In the genomic region with DNA sequence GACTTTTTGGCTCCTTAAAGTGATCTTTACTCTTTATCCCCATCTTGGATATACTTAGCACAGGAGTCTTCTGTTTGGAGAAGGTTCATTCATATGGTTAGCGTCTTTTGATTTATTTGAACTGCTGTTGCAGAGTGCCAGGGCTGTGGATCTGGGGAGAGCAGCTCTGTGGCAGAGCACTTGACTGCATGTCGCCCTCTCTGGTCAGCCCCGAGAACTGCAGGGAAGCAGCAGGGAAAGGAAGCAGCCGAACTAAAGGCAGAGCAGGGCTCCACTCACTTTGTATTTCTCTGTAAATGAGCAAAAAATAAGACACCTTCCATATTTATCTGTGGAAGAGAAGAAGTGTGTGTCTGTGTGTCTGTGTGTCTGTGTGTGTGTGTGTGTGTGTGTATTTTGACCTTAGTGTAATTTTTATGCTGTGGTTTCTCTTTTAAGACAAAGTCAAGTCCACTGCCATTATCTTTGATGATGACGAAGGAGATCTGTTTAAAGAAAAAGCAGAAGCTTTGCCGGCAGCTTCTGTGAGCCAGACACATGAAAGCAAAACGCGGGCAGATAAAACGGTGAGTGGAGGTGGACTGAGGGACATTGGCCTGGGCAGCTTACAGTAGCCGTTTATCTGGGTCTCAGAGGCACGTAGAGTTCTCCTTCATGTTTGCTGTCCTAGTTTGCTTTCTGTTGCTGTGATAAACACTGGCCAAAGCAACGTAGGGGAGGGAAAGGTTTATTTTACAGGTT, we compare ENCODE assay signal across 8 mouse cellular contexts. TPM values are rescaled to one million over a fixed set of nuclear protein-coding genes. Genes with fewer than 3 reads are reported as not detected.
A peak's percentile ranks its signal among the peaks of the same experiment; 100 is the strongest.
DNase-seq lines count a peak whose midpoint lies in the region; ATAC-seq and TF ChIP-seq lines count a peak whose summit lies in the region.

No protein-coding gene starts in this region.

- ATAC-seq in midbrain, embryonic 11.5 days (ENCODE audit: low FRiP score) = peak; percentile 30; the same call in 1 of the 2 replicates
- ATAC-seq in midbrain, embryonic 16.5 days = no peak
- ATAC-seq in forebrain, postnatal 0 days = peak; percentile 80
- ATAC-seq in intestine, postnatal 0 days = no peak
- peak; percentile 51; the same call in 1 of the 2 replicates for ATAC-seq in neural tube, embryonic 14.5 days (ENCODE audit: low read depth)

- H3K36me3 ChIP-seq in midbrain, embryonic 11.5 days (ENCODE audit: control insufficient read depth, insufficient read depth, low read length) = peaks cover 5% of the 10 kb centered on the region
- peaks cover 43% of the 10 kb centered on the region for H3K36me3 ChIP-seq in midbrain, embryonic 16.5 days (ENCODE audit: control insufficient read depth, insufficient read depth, low read length)
- peaks cover 74% of the 10 kb centered on the region for H3K36me3 ChIP-seq in forebrain, postnatal 0 days (ENCODE audit: insufficient read depth)
- H3K36me3 ChIP-seq in intestine, postnatal 0 days (ENCODE audit: control insufficient read depth, insufficient read depth) = peaks cover 74% of the 10 kb centered on the region
- H3K36me3 ChIP-seq in neural tube, embryonic 14.5 days (ENCODE audit: control insufficient read depth, insufficient read depth, low read length) = peaks cover 43% of the 10 kb centered on the region

- no peaks in the 10 kb centered on the region for H3K4me1 ChIP-seq in midbrain, embryonic 11.5 days (ENCODE audit: control insufficient read depth, insufficient read depth, low read length)
- H3K4me1 ChIP-seq in midbrain, embryonic 16.5 days (ENCODE audit: control insufficient read depth, insufficient read depth, low read length) = no peaks in the 10 kb centered on the region
- no peaks in the 10 kb centered on the region for H3K4me1 ChIP-seq in forebrain, postnatal 0 days (ENCODE audit: insufficient read depth)
- no peaks in the 10 kb centered on the region for H3K4me1 ChIP-seq in intestine, postnatal 0 days (replicated peaks; ENCODE audit: control insufficient read depth, insufficient read depth, low read length)
- H3K4me1 ChIP-seq in neural tube, embryonic 14.5 days (ENCODE audit: control insufficient read depth, insufficient read depth, low read length) = no peaks in the 10 kb centered on the region

- TF ChIP-seq CTCF in forebrain, postnatal 0 days (IDR thresholded peaks at IDR 0.05; ENCODE audit: low read depth) = peak; percentile 90
- peak; percentile 89 for TF ChIP-seq CTCF in intestine, postnatal 0 days (IDR thresholded peaks at IDR 0.05; ENCODE audit: low read depth)

- DNase-seq in midbrain, embryonic 11.5 days (ENCODE audit: low spot score, missing footprints) = peak; percentile 95
- peak; percentile 49 for DNase-seq in c-Kit-positive CD71-positive TER-119-positive erythroid progenitor cells, embryonic 14.5 days (ENCODE audit: low spot score)
- peak; percentile 79 for DNase-seq in forebrain, postnatal 0 days
- DNase-seq in liver = peak; percentile 81
- DNase-seq in testis, postnatal 14 days (ENCODE audit: low spot score) = peak; percentile 22

- H3K27me3 ChIP-seq in midbrain, embryonic 11.5 days (ENCODE audit: control insufficient read depth, insufficient read depth, low read length) = no peaks in the 10 kb centered on the region
- H3K27me3 ChIP-seq in midbrain, embryonic 16.5 days (ENCODE audit: control insufficient read depth, insufficient read depth, low read depth, low read length) = no peaks in the 10 kb centered on the region
- H3K27me3 ChIP-seq in forebrain, postnatal 0 days (ENCODE audit: insufficient read depth, low read length) = no peaks in the 10 kb centered on the region
- no peaks in the 10 kb centered on the region for H3K27me3 ChIP-seq in intestine, postnatal 0 days (replicated peaks; ENCODE audit: control insufficient read depth, insufficient read depth, low read length)
- H3K27me3 ChIP-seq in neural tube, embryonic 14.5 days (ENCODE audit: control insufficient read depth, insufficient read depth, low read length) = no peaks in the 10 kb centered on the region

- H3K4me2 ChIP-seq in midbrain, embryonic 11.5 days = no peak overlapping the region
- H3K4me2 ChIP-seq in midbrain, embryonic 16.5 days (ENCODE audit: low read length) = no peak overlapping the region
- no peak overlapping the region for H3K4me2 ChIP-seq in forebrain, postnatal 0 days (ENCODE audit: low read depth)
- no peak overlapping the region for H3K4me2 ChIP-seq in intestine, postnatal 0 days (replicated peaks; ENCODE audit: low read depth)
- no peak overlapping the region for H3K4me2 ChIP-seq in neural tube, embryonic 14.5 days (ENCODE audit: low read depth, low read length)

- H3K4me3 ChIP-seq in midbrain, embryonic 11.5 days (ENCODE audit: low read depth, low read length) = no peak overlapping the region
- H3K4me3 ChIP-seq in midbrain, embryonic 16.5 days (ENCODE audit: low read depth, low read length) = no peak overlapping the region
- H3K4me3 ChIP-seq in forebrain, postnatal 0 days (ENCODE audit: low read depth, low read length) = no peak overlapping the region
- H3K4me3 ChIP-seq in intestine, postnatal 0 days (ENCODE audit: low read depth, low read length) = no peak overlapping the region
- H3K4me3 ChIP-seq in neural tube, embryonic 14.5 days (ENCODE audit: low read depth, low read length) = no peak overlapping the region

- 64% methylated on average over 12 of the region's 12 CpGs for WGBS in midbrain, embryonic 11.5 days
- WGBS in midbrain, embryonic 16.5 days = 68% methylated on average over 12 of the region's 12 CpGs
- 63% methylated on average over 12 of the region's 12 CpGs for WGBS in forebrain, postnatal 0 days
- WGBS in intestine, postnatal 0 days = 60% methylated on average over 12 of the region's 12 CpGs
- 64% methylated on average over 12 of the region's 12 CpGs for WGBS in neural tube, embryonic 14.5 days

- no peak overlapping the region for H3K27ac ChIP-seq in midbrain, embryonic 11.5 days (ENCODE audit: low read depth, low read length)
- no peak overlapping the region for H3K27ac ChIP-seq in midbrain, embryonic 16.5 days (ENCODE audit: low read length)
- no peak overlapping the region for H3K27ac ChIP-seq in forebrain, postnatal 0 days (ENCODE audit: low read depth, low read length)
- H3K27ac ChIP-seq in intestine, postnatal 0 days (ENCODE audit: low read depth, low read length) = no peak overlapping the region
- no peak overlapping the region for H3K27ac ChIP-seq in neural tube, embryonic 14.5 days (ENCODE audit: low read depth, low read length)

- no peaks in the 10 kb centered on the region for H3K9me3 ChIP-seq in midbrain, embryonic 11.5 days (ENCODE audit: control insufficient read depth, low read length)
- H3K9me3 ChIP-seq in midbrain, embryonic 16.5 days (replicated peaks; ENCODE audit: control insufficient read depth, low read length, poor library complexity, severe bottlenecking) = no peaks in the 10 kb centered on the region
- H3K9me3 ChIP-seq in forebrain, postnatal 0 days (ENCODE audit: low read length) = no peaks in the 10 kb centered on the region
- no peaks in the 10 kb centered on the region for H3K9me3 ChIP-seq in intestine, postnatal 0 days (ENCODE audit: control insufficient read depth)
- H3K9me3 ChIP-seq in neural tube, embryonic 14.5 days (ENCODE audit: control insufficient read depth, low read length) = no peaks in the 10 kb centered on the region

- no peak overlapping the region for H3K9ac ChIP-seq in midbrain, embryonic 11.5 days (ENCODE audit: low read length)
- no peak overlapping the region for H3K9ac ChIP-seq in midbrain, embryonic 16.5 days (ENCODE audit: low read depth, low read length)
- no peak overlapping the region for H3K9ac ChIP-seq in forebrain, postnatal 0 days
- no peak overlapping the region for H3K9ac ChIP-seq in intestine, postnatal 0 days (ENCODE audit: low read depth, low read length)
- no peak overlapping the region for H3K9ac ChIP-seq in neural tube, embryonic 14.5 days (replicated peaks; ENCODE audit: low read depth, low read length)

RNA-seq across cellular contexts. Expression of gene Washc2, which starts 21.1 kb away (rescaled TPM):
- 53.9 and 56.3 TPM in 2 replicates for polyA plus RNA-seq in midbrain, embryonic 11.5 days (2014; fragmentation: Nextera tagmentation; extraction: Ambion mirVana)
- 72.8 and 79.1 TPM in 2 replicates for polyA plus RNA-seq in midbrain, embryonic 16.5 days (2015; fragmentation: Nextera tagmentation; extraction: Ambion mirVana)
- total RNA-seq in forebrain, postnatal 0 days (2014; rRNA removed) = 72.0 and 99.0 TPM in 2 replicates
- polyA plus RNA-seq in forebrain, postnatal 0 days (2015; fragmentation: Nextera tagmentation; extraction: Ambion mirVana) = 43.9 and 59.1 TPM in 2 replicates
- 37.3 and 44.1 TPM in 2 replicates for polyA plus RNA-seq in intestine, postnatal 0 days (2015; fragmentation: Nextera tagmentation; extraction: Ambion mirVana)
- polyA plus RNA-seq in neural tube, embryonic 14.5 days (2014; fragmentation: Nextera tagmentation; extraction: Ambion mirVana) = 65.6 and 74.1 TPM in 2 replicates

RNA-seq across cellular contexts. Expression of gene Zfand4, which starts 35.1 kb away (rescaled TPM):
- polyA plus RNA-seq in midbrain, embryonic 11.5 days (2014; fragmentation: Nextera tagmentation; extraction: Ambion mirVana) = 13.3 and 14.3 TPM in 2 replicates
- 8.2 TPM in 2 replicates for polyA plus RNA-seq in midbrain, embryonic 16.5 days (2015; fragmentation: Nextera tagmentation; extraction: Ambion mirVana)
- 5.2 and 6.5 TPM in 2 replicates for total RNA-seq in forebrain, postnatal 0 days (2014; rRNA removed)
- 4.9 and 6.8 TPM in 2 replicates for polyA plus RNA-seq in forebrain, postnatal 0 days (2015; fragmentation: Nextera tagmentation; extraction: Ambion mirVana)
- 1.1 and 1.2 TPM in 2 replicates for polyA plus RNA-seq in intestine, postnatal 0 days (2015; fragmentation: Nextera tagmentation; extraction: Ambion mirVana)
- 6.7 and 7.3 TPM in 2 replicates for polyA plus RNA-seq in neural tube, embryonic 14.5 days (2014; fragmentation: Nextera tagmentation; extraction: Ambion mirVana)

RNA-seq across cellular contexts. Expression of gene Tmcc1, which starts 35.7 kb away (rescaled TPM):
- polyA plus RNA-seq in midbrain, embryonic 11.5 days (2014; fragmentation: Nextera tagmentation; extraction: Ambion mirVana) = 16.2 and 18.9 TPM in 2 replicates
- 27.1 and 30.8 TPM in 2 replicates for polyA plus RNA-seq in midbrain, embryonic 16.5 days (2015; fragmentation: Nextera tagmentation; extraction: Ambion mirVana)
- total RNA-seq in forebrain, postnatal 0 days (2014; rRNA removed) = 48.2 and 48.5 TPM in 2 replicates
- polyA plus RNA-seq in forebrain, postnatal 0 days (2015; fragmentation: Nextera tagmentation; extraction: Ambion mirVana) = 11.7 and 13.6 TPM in 2 replicates
- 8.0 and 9.2 TPM in 2 replicates for polyA plus RNA-seq in intestine, postnatal 0 days (2015; fragmentation: Nextera tagmentation; extraction: Ambion mirVana)
- polyA plus RNA-seq in neural tube, embryonic 14.5 days (2014; fragmentation: Nextera tagmentation; extraction: Ambion mirVana) = 27.2 and 28.4 TPM in 2 replicates

Comparison
In these comparisons a context has a peak if more than half of its experiments do, and no peak if none do; other contexts are left out.
1. ATAC-seq: peak in midbrain, embryonic 11.5 days (single experiment), forebrain, postnatal 0 days (single experiment) and neural tube, embryonic 14.5 days (single experiment); none in midbrain, embryonic 16.5 days (single experiment) and intestine, postnatal 0 days (single experiment).
2. DNase-seq: peak in every context shown above with its lines; median percentile 95 in midbrain, embryonic 11.5 days; 81 in liver; 79 in forebrain, postnatal 0 days; 49 in c-Kit-positive CD71-positive TER-119-positive erythroid progenitor cells, embryonic 14.5 days; 22 in testis, postnatal 14 days.